Mouse (Mus musculus): ENCODE measurements at regions not wholly inside any gene's neighbourhood (a gene's known extent, or its start where the extent isn't known, plus 50 kb on each side); places are given as distances from the start of the nearest gene placed in this dataset.

DNA sequence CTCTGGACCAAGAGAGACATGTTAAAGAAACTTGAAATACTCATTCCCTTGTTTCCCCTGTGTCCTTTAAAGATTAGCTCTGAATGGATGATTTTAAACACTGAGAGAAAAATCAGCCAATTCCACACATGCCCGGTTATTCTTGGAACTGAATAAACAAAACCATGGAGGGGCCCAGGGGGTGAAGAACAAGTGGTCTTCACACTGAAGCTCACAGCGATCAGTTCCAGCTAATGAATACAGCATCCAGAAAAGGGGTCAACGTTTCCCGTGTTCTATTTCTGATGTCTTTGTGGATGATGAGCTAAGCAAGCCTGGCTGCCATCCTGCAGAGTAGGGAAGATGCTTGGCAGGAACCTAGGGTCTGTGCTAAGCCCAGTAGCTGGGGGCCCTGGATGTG is 182.3 kb downstream of the Irs2 start:
- TF ChIP-seq POLR2A (IDR thresholded peaks at IDR 0.05; ENCODE audit: borderline replicate concordance, low read depth, low read length) = no peak
- TF ChIP-seq CTCF (IDR thresholded peaks at IDR 0.05; ENCODE audit: low read depth, low read length) = no peak

Data from bone marrow macrophage, adult 2 months (primary cell).